Mouse (Mus musculus): ENCODE measurements at regions not wholly inside any gene's neighbourhood (a gene's known extent, or its start where the extent isn't known, plus 50 kb on each side); places are given as distances from the start of the nearest gene placed in this dataset.

- TF ChIP-seq EP300 (IDR thresholded peaks at IDR 0.05; ENCODE audit: insufficient read depth, low read depth, low read length) = no peak
- TF ChIP-seq CTCF (IDR thresholded peaks at IDR 0.05) = no peak
- no peak for TF ChIP-seq POLR2A (IDR thresholded peaks at IDR 0.05; ENCODE audit: insufficient read depth, low read depth, low read length)
Observed at GRCm38 (mm10) chr10:122613281-122613680, 65.3 kb upstream of the Ppm1h start.

All from heart, adult 2 months (tissue).